Mouse (Mus musculus) liver, postnatal 0 days (tissue): ENCODE results near the gene Cfd. TPM values are rescaled to one million over a fixed set of nuclear protein-coding genes. Genes with fewer than 3 reads are reported as not detected.

Experiments used
- ATAC-seq: fragments of 200-750 bp; cut with Nextera tagmentation; 2 replicates; pipeline ENCODE4 v1.8.0; 2017; ENCODE audit warnings: mild to moderate bottlenecking, moderate library complexity
- DNase-seq: peaks from one replicate; pipeline ENCODE4 v3.0.0-alpha.2; 2016
- H3K27ac ChIP-seq: fragments of 300-500 bp; sonication (generic); 2 replicates; pipeline ENCODE4 v1.5.1; 2014; ENCODE audit warnings: antibody characterized with exemption, moderate library complexity, mild to moderate bottlenecking, low read depth
- H3K27me3 ChIP-seq: fragments of 300-500 bp; sonication (generic); 2 replicates; pipeline ENCODE4 v1.6.1; 2014; ENCODE audit warnings: low read length, control low read depth, mixed read lengths; ENCODE audit not compliant: insufficient read depth
- H3K36me3 ChIP-seq: fragments of 300-500 bp; sonication (generic); replicated peaks from 2 replicates; pipeline ENCODE4 v1.6.1; 2014; ENCODE audit warnings: mild to moderate bottlenecking, control low read depth, low read length, moderate library complexity, mixed read lengths; ENCODE audit not compliant: insufficient read depth
- H3K4me1 ChIP-seq: fragments of 300-500 bp; sonication (generic); 2 replicates; pipeline ENCODE4 v1.6.1; 2014; ENCODE audit warnings: antibody characterized with exemption, mild to moderate bottlenecking, control low read depth; ENCODE audit not compliant: insufficient read depth
- H3K4me2 ChIP-seq: fragments of 300-500 bp; sonication (generic); 2 replicates; pipeline ENCODE4 v1.6.1; 2014; ENCODE audit warnings: low read depth, mild to moderate bottlenecking, low read length, moderate library complexity, mixed read lengths
- H3K4me3 ChIP-seq: fragments of 300-500 bp; sonication (generic); 2 replicates; pipeline ENCODE4 v1.5.1; 2014; ENCODE audit warnings: low read depth, low read length
- H3K9ac ChIP-seq: fragments of 300-500 bp; sonication (generic); replicated peaks from 2 replicates; pipeline ENCODE4 v1.6.1; 2014; ENCODE audit warnings: mild to moderate bottlenecking, moderate library complexity
- H3K9me3 ChIP-seq: fragments of 300-500 bp; sonication (generic); 2 replicates; pipeline ENCODE4 v1.6.1; 2016; ENCODE audit warnings: mild to moderate bottlenecking, control low read depth, low read length, mixed read lengths
- CTCF ChIP-seq: sonication (generic); IDR thresholded peaks from 2 replicates; pipeline ENCODE4 v1.5.1; 2016; ENCODE audit warnings: antibody characterized with exemption, low read depth
- EP300 ChIP-seq: IDR thresholded peaks from 2 replicates; pipeline ENCODE4 v1.6.1; 2016; ENCODE audit warnings: antibody characterized with exemption, low read depth, mild to moderate bottlenecking
- WGBS: fragments of 180-500 bp; shearing (Covaris S2); extraction: QIAGEN DNeasy Blood & Tissue Kit; methylation state at CpG from one replicate; pipeline ENCODE4 v1.1.7; 2014; ENCODE audit not compliant: insufficient replicate concordance; 5-methylcytosine and 5-hydroxymethylcytosine counted together
- polyA plus RNA-seq: library from polyadenylated mRNA; unstranded; fragments of >200 nt; fragmentation: Nextera tagmentation; extraction: Ambion mirVana; gene quantifications from 2 replicates; pipeline ENCODE4 v1.2.1, GENCODE M21; 2015

Gene Cfd
- polyA plus RNA-seq, 1 experiment from 2014 or later = not detected

DNA sequence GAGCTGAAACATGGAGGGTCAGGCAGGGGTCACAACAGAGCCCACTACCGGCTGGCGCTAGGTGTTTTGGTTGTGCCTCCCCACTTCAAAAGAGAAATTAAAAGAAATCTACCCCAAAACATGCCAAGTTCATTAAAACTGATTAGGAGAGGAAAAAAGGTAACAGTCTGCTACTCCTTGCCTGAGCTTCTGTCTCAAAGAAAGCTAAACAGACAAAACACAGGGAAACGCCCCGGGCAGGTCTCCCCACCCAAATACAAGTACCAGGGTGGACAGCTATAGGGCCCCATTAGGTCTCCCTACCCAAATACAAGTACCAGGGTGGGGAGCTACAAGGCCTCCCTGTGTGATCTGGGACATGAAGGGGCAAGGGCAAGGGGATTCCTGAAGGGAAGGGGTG lies 19.9 kb downstream of the Cfd start, which contains the start of gene Gm26602:
Gene Gm26602 (plus strand): TSS at position 301 of the 400 bp plus-strand sequence.
- Histone ChIP-seq H3K9me3 (no peaks in the 10 kb centered on the region), H3K27me3 (no peaks in the 10 kb centered on the region), H3K4me2 (no peak within 1 kb of the TSS), H3K4me3 (no peak within 1 kb of the TSS), H3K36me3 (peaks cover 19% of the 10 kb centered on the region), H3K27ac (peak within 1 kb of the TSS; percentile 97; the same call in 1 of the 2 replicates), H3K9ac (no peak within 1 kb of the TSS), H3K4me1 (peaks cover 38% of the 10 kb centered on the region)
- ATAC-seq (no peak), DNase-seq (no peak)
- TF ChIP-seq CTCF (no peak), EP300 (no peak)
- WGBS = 96% methylated on average over 4 of the region's 4 CpGs

DNA sequence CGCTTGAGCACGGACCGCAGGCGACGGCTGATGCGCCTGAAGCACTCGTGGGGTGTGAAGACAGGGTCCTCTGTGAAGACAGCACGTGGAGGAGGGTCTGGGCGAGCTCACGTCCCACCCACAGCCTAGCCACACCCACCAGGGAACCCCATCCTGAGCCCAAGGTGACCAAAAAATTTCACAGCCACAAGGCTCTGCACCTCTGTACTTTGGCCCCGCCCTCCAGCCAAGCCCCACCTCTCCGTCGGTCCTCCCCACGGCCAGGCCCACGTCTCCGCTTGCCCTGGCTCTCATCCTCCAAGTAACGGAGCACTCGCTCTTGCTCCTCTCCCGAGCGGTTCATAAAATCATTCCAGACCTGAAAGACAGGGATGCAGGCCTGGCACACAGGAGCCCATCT lies 21.8 kb downstream of the Cfd start:
- no peak for DNase-seq
- Histone ChIP-seq H3K4me1 (peaks cover 52% of the 10 kb centered on the region), H3K27me3 (peaks cover under 1% of the 10 kb centered on the region; the same call in 1 of the 2 replicates), H3K9me3 (no peaks in the 10 kb centered on the region), H3K36me3 (peaks cover 12% of the 10 kb centered on the region), H3K4me2 (no peak overlapping the region), H3K27ac (no peak overlapping the region), H3K9ac (no peak overlapping the region), H3K4me3 (no peak overlapping the region)
- TF ChIP-seq CTCF (no peak), EP300 (no peak)
- no peak for ATAC-seq
- 77% methylated on average over 20 of the region's 20 CpGs for WGBS

DNA sequence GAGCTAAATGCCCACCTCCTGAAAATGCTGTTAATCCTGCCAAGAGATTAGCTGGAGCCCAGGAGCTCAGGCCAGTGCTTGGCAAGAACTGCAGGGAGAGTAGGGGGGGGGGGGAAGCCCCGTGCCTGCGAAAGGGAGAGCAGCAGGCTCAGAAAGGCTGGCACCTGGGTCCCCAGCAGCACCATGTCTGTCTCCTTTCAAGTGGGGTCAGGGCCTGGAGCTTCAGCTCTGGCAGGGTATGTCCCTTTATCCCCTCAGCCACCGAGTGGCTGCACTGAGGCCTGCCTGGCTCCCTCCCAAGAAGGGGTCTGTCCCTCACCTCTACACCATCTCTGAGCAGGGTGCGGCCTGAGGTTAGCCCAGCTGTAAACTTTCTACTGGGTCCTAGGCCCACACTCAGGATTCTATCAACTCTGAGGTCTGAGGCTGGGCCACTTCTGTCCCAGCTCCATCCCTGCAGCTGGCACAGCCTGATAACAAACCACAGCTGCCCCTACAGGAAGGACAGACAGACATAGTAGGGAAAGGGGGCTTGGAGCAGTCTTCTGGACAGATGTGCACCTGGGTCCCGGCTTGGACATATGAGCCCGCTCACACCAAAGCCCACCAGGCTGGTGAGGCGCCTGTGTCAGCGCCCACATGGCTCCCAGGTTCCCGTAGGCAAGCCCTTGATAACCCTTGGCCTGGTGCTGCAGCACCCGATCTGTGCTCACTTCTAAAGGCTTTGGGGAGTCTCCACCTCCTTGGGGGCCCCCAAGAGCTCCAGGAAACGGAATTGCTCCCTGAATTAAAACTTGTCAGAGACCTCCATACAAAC lies 23.7 kb downstream of the Cfd start:
- WGBS = 45% methylated on average over 11 of the region's 11 CpGs
- H3K27me3 ChIP-seq = peaks cover 20% of the 10 kb centered on the region
- H3K36me3 ChIP-seq = peaks cover 12% of the 10 kb centered on the region
- H3K27ac ChIP-seq = peak overlapping the region; percentile 78
- H3K4me3 ChIP-seq = peak overlapping the region; percentile 77
- H3K4me2 ChIP-seq = peak overlapping the region; percentile 98
- H3K4me1 ChIP-seq = peaks cover 53% of the 10 kb centered on the region
- peak overlapping the region; percentile 19 for H3K9ac ChIP-seq
- DNase-seq (no peak), ATAC-seq (peak; percentile 71)
- TF ChIP-seq CTCF = no peak
- peak; percentile 68 for TF ChIP-seq EP300
- no peaks in the 10 kb centered on the region for H3K9me3 ChIP-seq

DNA sequence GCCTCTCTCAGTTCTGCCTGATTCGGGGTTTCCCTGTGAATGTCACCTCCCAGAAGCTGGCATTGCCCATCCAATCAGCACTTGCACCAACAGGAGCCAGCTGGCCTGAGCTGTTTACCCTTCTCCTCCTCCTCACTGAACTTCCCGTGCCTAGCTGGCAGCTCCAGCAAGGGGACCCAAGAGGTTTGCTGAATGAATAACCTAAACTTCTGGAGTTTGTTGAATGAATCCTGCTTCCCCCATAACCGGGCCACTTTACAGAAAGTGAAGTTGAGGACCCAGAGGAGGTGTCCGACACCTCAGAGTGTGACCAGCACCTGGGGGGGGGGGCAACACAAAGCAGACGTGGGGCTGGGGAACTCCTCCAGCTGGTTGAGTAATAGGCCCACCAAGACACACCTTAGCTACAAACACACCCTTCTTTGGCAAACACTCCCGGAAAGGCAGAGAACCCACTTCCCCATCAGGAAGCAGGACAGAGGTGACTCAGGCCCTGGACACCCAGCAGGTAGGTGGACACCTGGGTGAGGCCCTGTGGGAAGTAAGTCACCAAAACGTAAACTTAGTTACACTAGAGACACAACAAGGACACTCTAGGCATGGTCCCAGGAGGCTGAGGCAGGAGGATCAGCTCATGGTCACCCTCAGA lies 24.4 kb downstream of the Cfd start:
- Histone ChIP-seq H3K36me3 (peaks cover 12% of the 10 kb centered on the region), H3K9me3 (no peaks in the 10 kb centered on the region), H3K27me3 (peaks cover 27% of the 10 kb centered on the region), H3K27ac (peak overlapping the region; percentile 78), H3K4me1 (peaks cover 48% of the 10 kb centered on the region), H3K4me3 (peak overlapping the region; percentile 77), H3K4me2 (peak overlapping the region; percentile 98), H3K9ac (peak overlapping the region; percentile 19; the same call in 1 of the 2 replicates)
- 33% methylated on average over 7 of the region's 7 CpGs for WGBS
- TF ChIP-seq CTCF (no peak), EP300 (no peak)
- ATAC-seq (peak; percentile 14), DNase-seq (no peak)

DNA sequence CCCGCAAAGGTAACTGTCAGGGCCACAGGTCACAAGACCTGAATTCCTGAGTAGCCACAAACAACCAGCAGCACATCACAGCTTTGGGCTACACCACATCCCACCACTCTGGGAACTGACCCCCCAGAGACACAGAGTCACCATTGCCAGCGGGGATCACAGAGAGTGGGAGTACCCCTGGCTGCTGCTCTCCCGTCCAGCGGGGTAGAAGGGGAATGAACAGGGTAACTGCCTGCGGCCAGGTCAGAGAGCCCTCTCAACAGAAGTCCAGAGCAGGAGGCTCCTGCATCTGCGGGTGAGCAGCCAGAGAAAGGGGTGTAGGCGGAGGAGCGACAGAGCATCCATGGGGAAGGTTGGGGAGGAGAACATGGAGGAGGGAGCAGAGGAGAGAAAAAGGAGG lies 25.4 kb downstream of the Cfd start:
- H3K36me3 ChIP-seq = peaks cover 4% of the 10 kb centered on the region; the same call in 1 of the 2 replicates
- H3K4me3 ChIP-seq = peak overlapping the region; percentile 77
- H3K4me2 ChIP-seq = peak overlapping the region; percentile 98
- H3K4me1 ChIP-seq = peaks cover 55% of the 10 kb centered on the region
- H3K27ac ChIP-seq = peak overlapping the region; percentile 85
- peaks cover 37% of the 10 kb centered on the region for H3K27me3 ChIP-seq
- H3K9ac ChIP-seq = peak overlapping the region; percentile 93
- 11% methylated on average over 8 of the region's 8 CpGs for WGBS
- no peaks in the 10 kb centered on the region for H3K9me3 ChIP-seq
- no peak for ATAC-seq
- TF ChIP-seq CTCF = no peak
- no peak for TF ChIP-seq EP300
- DNase-seq = no peak

DNA sequence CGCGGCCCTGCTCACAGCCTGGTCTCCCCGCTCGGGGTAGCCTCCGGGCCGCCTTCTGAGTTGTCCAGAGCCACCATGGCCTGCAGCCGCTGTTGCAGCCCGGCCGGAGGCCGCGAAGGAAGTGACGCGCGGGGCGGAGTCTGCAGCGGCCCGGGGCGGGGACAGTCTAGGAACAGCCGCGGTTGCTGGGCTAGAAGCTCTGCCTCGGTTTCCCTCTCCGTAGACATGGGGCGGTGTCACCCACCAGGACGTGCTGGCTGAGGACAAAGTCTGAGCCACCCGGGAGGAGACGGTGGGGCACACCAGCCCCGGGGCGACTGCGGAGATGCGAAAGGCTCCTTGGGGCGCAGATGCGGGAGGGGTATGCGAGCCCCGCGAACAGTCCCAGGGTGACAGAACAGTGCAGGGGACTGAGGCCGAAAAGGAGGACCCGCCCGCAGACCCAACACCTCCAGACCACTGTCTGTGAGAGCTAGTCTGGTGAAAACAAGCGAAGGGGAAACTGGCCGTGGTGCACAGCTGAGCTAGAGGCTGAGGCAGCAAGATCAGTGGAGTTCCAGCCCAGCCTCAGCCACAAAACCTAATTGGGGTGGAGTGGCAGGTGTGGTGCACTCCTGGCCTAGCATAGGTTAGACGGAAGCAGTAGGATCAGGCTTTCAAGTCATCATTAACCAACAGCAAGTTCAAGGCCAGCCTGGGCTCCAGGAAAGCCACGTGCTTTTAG lies 26.3 kb downstream of the Cfd start, which contains the start of gene Kiss1r:
Gene Kiss1r (plus strand): TSS at position 164 of the 724 bp plus-strand sequence.
- H3K4me1 ChIP-seq = peaks cover 55% of the 10 kb centered on the region
- peak; percentile 91 for DNase-seq
- H3K4me3 ChIP-seq = peak within 1 kb of the TSS; percentile 77
- H3K27me3 ChIP-seq = peaks cover 46% of the 10 kb centered on the region
- H3K9ac ChIP-seq = peak within 1 kb of the TSS; percentile 93
- ATAC-seq = peak; percentile 77
- no peaks in the 10 kb centered on the region for H3K9me3 ChIP-seq
- H3K27ac ChIP-seq = peak within 1 kb of the TSS; percentile 85
- H3K4me2 ChIP-seq = peak within 1 kb of the TSS; percentile 98
- H3K36me3 ChIP-seq = no peaks in the 10 kb centered on the region
- WGBS = 3% methylated on average over 39 of the region's 42 CpGs
- TF ChIP-seq EP300 (no peak), CTCF (no peak)
